Mouse (Mus musculus) R1 (cell line): ENCODE results near the gene Fam136a.
A peak's percentile ranks its signal among the peaks of the same experiment; 100 is the strongest.

Experiments used
- DNase-seq: peaks from one replicate; pipeline ENCODE4 v3.0.0-alpha.2; 2018; ENCODE audit warnings: low read depth, low spot score

Fam136a gene

GRCm38 (mm10) chr6:86365371-86366124, at the start of gene Fam136a:
Gene Fam136a, plus strand, starts transcription at chr6:86365646.
- DNase-seq: peak; percentile 98

GRCm38 (mm10) chr6:86317066-86317465, 48.4 kb upstream of the Fam136a start:
- DNase-seq: no peak

GRCm38 (mm10) chr6:86318855-86319254, 46.6 kb upstream of the Fam136a start:
- peak; percentile 5 for DNase-seq

GRCm38 (mm10) chr6:86322031-86322563, 43.3 kb upstream of the Fam136a start:
- DNase-seq: peak; percentile 59

GRCm38 (mm10) chr6:86322991-86323390, 42.5 kb upstream of the Fam136a start:
- DNase-seq: peak; percentile 96

GRCm38 (mm10) chr6:86324400-86324799, 41.0 kb upstream of the Fam136a start:
- DNase-seq: no peak

- no peak for DNase-seq
Observed at GRCm38 (mm10) chr6:86325646-86326045, 39.8 kb upstream of the Fam136a start.

GRCm38 (mm10) chr6:86326866-86327265, 38.6 kb upstream of the Fam136a start:
- DNase-seq: no peak

- DNase-seq: no peak
Observed at GRCm38 (mm10) chr6:86328369-86328768, 37.1 kb upstream of the Fam136a start.

GRCm38 (mm10) chr6:86329943-86330342, 35.5 kb upstream of the Fam136a start:
- peak; percentile 88 for DNase-seq

- no peak for DNase-seq
Observed at GRCm38 (mm10) chr6:86335121-86335849, 30.2 kb upstream of the Fam136a start.

- DNase-seq: no peak
Observed at GRCm38 (mm10) chr6:86335860-86336259, 29.6 kb upstream of the Fam136a start.

GRCm38 (mm10) chr6:86336340-86336739, 29.1 kb upstream of the Fam136a start:
- DNase-seq: peak; percentile 74

- DNase-seq: peak; percentile 76
Observed at GRCm38 (mm10) chr6:86343656-86344055, 21.8 kb upstream of the Fam136a start.

- no peak for DNase-seq
Observed at GRCm38 (mm10) chr6:86346063-86346462, 19.4 kb upstream of the Fam136a start.

GRCm38 (mm10) chr6:86349257-86349656, 16.2 kb upstream of the Fam136a start:
- no peak for DNase-seq

GRCm38 (mm10) chr6:86354948-86355347, 10.5 kb upstream of the Fam136a start:
- DNase-seq: no peak

- DNase-seq: no peak
Observed at GRCm38 (mm10) chr6:86356956-86357355, 8.5 kb upstream of the Fam136a start.

GRCm38 (mm10) chr6:86360691-86361090, 4.8 kb upstream of the Fam136a start:
- DNase-seq: no peak

- peak; percentile 50 for DNase-seq
Observed at GRCm38 (mm10) chr6:86361373-86361772, 4.1 kb upstream of the Fam136a start.

- peak; percentile 90 for DNase-seq
Observed at GRCm38 (mm10) chr6:86364442-86365141, 854 bp upstream of the Fam136a start.
